Mouse (Mus musculus): ENCODE measurements at regions not wholly inside any gene's neighbourhood (a gene's known extent, or its start where the extent isn't known, plus 50 kb on each side); places are given as distances from the start of the nearest gene placed in this dataset.
"Not testable (repeated sequence)": the region's sequence is repeated elsewhere in the genome, so short reads cannot be mapped to it uniquely, and the experiment has no call there.

GRCm38 (mm10) chr4:105708080-105708796 is 81.4 kb upstream of the Gm12728 start:
- no peak for TF ChIP-seq NANOG (IDR thresholded peaks at IDR 0.05; ENCODE audit: borderline replicate concordance, low read length)
- no peaks in the 10 kb centered on the region for H3K36me3 ChIP-seq (ENCODE audit: insufficient read depth, low read length)
- H3K4me3 ChIP-seq (replicated peaks; ENCODE audit: low read length): no peak overlapping the region
- peaks cover 6% of the 10 kb centered on the region for H3K9me3 ChIP-seq (ENCODE audit: low read length)
- H3K27me3 ChIP-seq (ENCODE audit: insufficient read depth, low read length): 0 out of 2 replicates have a peak, but pooled peaks cover 3% of the 10 kb centered on the region
- peaks cover 8% of the 10 kb centered on the region; the same call in 1 of the 2 replicates for H3K4me1 ChIP-seq (replicated peaks; ENCODE audit: low read depth, low read length)

- H3K9me3 ChIP-seq (ENCODE audit: low read length): peaks cover 11% of the 10 kb centered on the region
- TF ChIP-seq POU5F1 (IDR thresholded peaks at IDR 0.05; ENCODE audit: borderline replicate concordance, low read length) (no peak), CTCF (conservative IDR thresholded peaks at IDR 0.05; ENCODE audit: low read length) (no peak), NANOG (IDR thresholded peaks at IDR 0.05; ENCODE audit: borderline replicate concordance, low read length) (no peak)
These were observed 75.7 kb upstream of the Gm12728 start for GRCm38 (mm10) chr4:105713956-105714355.

GRCm38 (mm10) chr4:105718080-105718479 is 71.6 kb upstream of the Gm12728 start:
- H3K4me3 ChIP-seq (replicated peaks; ENCODE audit: low read length): no peak overlapping the region
- no peaks in the 10 kb centered on the region for H3K27me3 ChIP-seq (ENCODE audit: insufficient read depth, low read length)
- H3K9me3 ChIP-seq (ENCODE audit: low read length): peaks cover 17% of the 10 kb centered on the region
- no peaks in the 10 kb centered on the region for H3K4me1 ChIP-seq (replicated peaks; ENCODE audit: low read depth, low read length)
- no peaks in the 10 kb centered on the region for H3K36me3 ChIP-seq (ENCODE audit: insufficient read depth, low read length)
- TF ChIP-seq POU5F1 (IDR thresholded peaks at IDR 0.05; ENCODE audit: borderline replicate concordance, low read length) (no peak), CTCF (conservative IDR thresholded peaks at IDR 0.05; ENCODE audit: low read length) (no peak), NANOG (IDR thresholded peaks at IDR 0.05; ENCODE audit: borderline replicate concordance, low read length) (no peak)

More at GRCm38 (mm10) chr4:105713956-105714355, 75.7 kb upstream of the Gm12728 start:
- Histone ChIP-seq H3K4me1 (replicated peaks; ENCODE audit: low read depth, low read length) (no peaks in the 10 kb centered on the region), H3K36me3 (ENCODE audit: insufficient read depth, low read length) (no peaks in the 10 kb centered on the region), H3K27me3 (ENCODE audit: insufficient read depth, low read length) (no peaks in the 10 kb centered on the region), H3K4me3 (replicated peaks; ENCODE audit: low read length) (no peak overlapping the region)

- no peaks in the 10 kb centered on the region for H3K27me3 ChIP-seq (ENCODE audit: insufficient read depth, low read length)
These were observed 61.0 kb upstream of the Gm12728 start for GRCm38 (mm10) chr4:105728696-105729095.

GRCm38 (mm10) chr4:105730900-105731299 is 58.8 kb upstream of the Gm12728 start:
- no peaks in the 10 kb centered on the region for H3K4me1 ChIP-seq (replicated peaks; ENCODE audit: low read depth, low read length)

More at GRCm38 (mm10) chr4:105728696-105729095, 61.0 kb upstream of the Gm12728 start:
- H3K4me1 ChIP-seq (replicated peaks; ENCODE audit: low read depth, low read length): no peaks in the 10 kb centered on the region
- TF ChIP-seq POU5F1 (IDR thresholded peaks at IDR 0.05; ENCODE audit: borderline replicate concordance, low read length) (no peak), NANOG (IDR thresholded peaks at IDR 0.05; ENCODE audit: borderline replicate concordance, low read length) (no peak), CTCF (conservative IDR thresholded peaks at IDR 0.05; ENCODE audit: low read length) (no peak)
- no peaks in the 10 kb centered on the region for H3K36me3 ChIP-seq (ENCODE audit: insufficient read depth, low read length)
- no peaks in the 10 kb centered on the region for H3K9me3 ChIP-seq (ENCODE audit: low read length)
- H3K4me3 ChIP-seq (replicated peaks; ENCODE audit: low read length): no peak overlapping the region

GRCm38 (mm10) chr4:105735116-105735515 is 54.6 kb upstream of the Gm12728 start:
- peak overlapping the region; percentile 49; the same call in 1 of the 2 replicates for H3K4me3 ChIP-seq (replicated peaks; ENCODE audit: low read length)
- not testable (repeated sequence) for H3K36me3 ChIP-seq (ENCODE audit: insufficient read depth, low read length); H3K27me3 ChIP-seq (ENCODE audit: insufficient read depth, low read length); H3K4me1 ChIP-seq (replicated peaks; ENCODE audit: low read depth, low read length); H3K9me3 ChIP-seq (ENCODE audit: low read length)

More at GRCm38 (mm10) chr4:105730900-105731299, 58.8 kb upstream of the Gm12728 start:
- Histone ChIP-seq H3K27me3 (ENCODE audit: insufficient read depth, low read length) (no peaks in the 10 kb centered on the region), H3K4me3 (replicated peaks; ENCODE audit: low read length) (no peak overlapping the region), H3K9me3 (ENCODE audit: low read length) (no peaks in the 10 kb centered on the region), H3K36me3 (ENCODE audit: insufficient read depth, low read length) (no peaks in the 10 kb centered on the region)
- TF ChIP-seq CTCF (conservative IDR thresholded peaks at IDR 0.05; ENCODE audit: low read length) (no peak), NANOG (IDR thresholded peaks at IDR 0.05; ENCODE audit: borderline replicate concordance, low read length) (no peak), POU5F1 (IDR thresholded peaks at IDR 0.05; ENCODE audit: borderline replicate concordance, low read length) (no peak)
